Mouse (Mus musculus) stomach, postnatal 0 days (tissue): ENCODE results near the gene Parp2.

Source experiments
- CTCF ChIP-seq: IDR thresholded peaks from 2 replicates; pipeline ENCODE4 v1.5.1; 2016; ENCODE audit warnings: antibody characterized with exemption, low read depth, mild to moderate bottlenecking, moderate library complexity
- EP300 ChIP-seq: optimal IDR thresholded peaks from 2 replicates; pipeline ENCODE3; 2016; ENCODE audit warnings: antibody characterized with exemption

DNA sequence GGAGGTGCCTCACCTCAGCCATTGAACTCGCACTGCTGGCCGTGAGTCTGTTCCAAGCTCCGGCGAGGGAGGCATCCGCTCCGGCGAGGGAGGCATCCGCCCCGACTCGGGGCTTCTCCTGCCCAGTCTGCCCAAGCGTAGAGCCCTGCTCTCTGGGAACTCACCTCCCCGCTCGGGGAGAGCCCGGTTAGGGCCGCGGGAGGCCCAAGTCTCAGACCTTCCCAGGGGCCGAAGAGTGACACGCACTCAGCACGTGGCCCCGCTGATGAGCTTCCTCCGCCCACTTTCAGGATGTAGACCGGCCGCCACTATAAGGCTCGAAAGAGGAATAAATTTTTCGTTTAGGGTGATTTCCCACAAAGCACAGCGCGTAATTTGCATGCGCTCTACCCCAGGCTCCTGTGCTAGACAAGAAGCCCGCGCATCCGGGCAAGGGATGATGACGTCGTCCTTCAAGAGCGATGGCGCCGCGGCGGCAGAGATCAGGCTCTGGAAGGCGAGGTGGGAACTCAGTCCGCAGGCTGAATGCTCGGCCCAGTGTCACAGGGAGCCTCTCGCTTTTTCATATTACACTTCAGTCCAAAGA lies at the start of gene Parp2, which contains the start of gene Ccnb1ip1:
- no peak for TF ChIP-seq CTCF
- TF ChIP-seq EP300, result peak; percentile 89
